Mouse (Mus musculus) MEL (cell line): ENCODE results near the gene Ccdc187.

Source experiments
- CHD2 ChIP-seq: IDR thresholded peaks from 2 replicates; pipeline ENCODE4 v1.6.1; 2011; ENCODE audit warnings: low read length, improper control_type of control experiment
- CTCF ChIP-seq, 3 experiments: IDR thresholded peaks in 2 of 3; conservative IDR thresholded peaks in 1 of 3; 2 replicates each; pipeline ENCODE4 v1.5.1; 2011 to 2012; ENCODE audit warnings: low read length in 3 of 3, low read depth in 2 of 3, mild to moderate bottlenecking in 2 of 3, improper control_type of control experiment in 1 of 3, inconsistent platforms in 1 of 3, mixed read lengths in 1 of 3, moderate library complexity in 1 of 3; ENCODE audit not compliant: control insufficient read depth in 1 of 3, insufficient read depth in 1 of 3, poor library complexity in 1 of 3, severe bottlenecking in 1 of 3
- EP300 ChIP-seq, 2 experiments: IDR thresholded peaks; 2 replicates each; pipeline ENCODE4 v1.6.1; 2011; ENCODE audit warnings: improper control_type of control experiment in 2 of 2, low read length in 2 of 2, low read depth in 1 of 2, mild to moderate bottlenecking in 1 of 2
- GABPA ChIP-seq: IDR thresholded peaks from 2 replicates; pipeline ENCODE4 v1.6.1; 2012; ENCODE audit warnings: low read depth, mild to moderate bottlenecking, inconsistent platforms, low read length, improper control_type of control experiment, moderate library complexity
- GATA1 ChIP-seq: IDR thresholded peaks from 2 replicates; pipeline ENCODE4 v1.6.1; 2011; ENCODE audit warnings: low read depth, low read length, improper control_type of control experiment
- HCFC1 ChIP-seq: IDR thresholded peaks from 2 replicates; pipeline ENCODE4 v1.6.1; 2012; ENCODE audit warnings: low read depth, mild to moderate bottlenecking, inconsistent platforms, low read length, improper control_type of control experiment, moderate library complexity
- KAT2A ChIP-seq: conservative IDR thresholded peaks from 2 replicates; pipeline ENCODE4 v1.6.1; 2012; ENCODE audit warnings: low read depth, low read length, improper control_type of control experiment, inconsistent platforms
- MAZ ChIP-seq: IDR thresholded peaks from 2 replicates; pipeline ENCODE4 v1.6.1; 2012; ENCODE audit warnings: low read depth, mild to moderate bottlenecking, inconsistent platforms, low read length, improper control_type of control experiment
- POLR2A ChIP-seq, 2 experiments: IDR thresholded peaks; 2 replicates each; pipeline ENCODE4 v1.6.1; 2011 to 2012; ENCODE audit warnings: low read length in 2 of 2, mild to moderate bottlenecking in 2 of 2, control low read depth in 1 of 2, improper control_type of control experiment in 1 of 2, low read depth in 1 of 2, moderate library complexity in 1 of 2; ENCODE audit not compliant: control insufficient read depth in 1 of 2, insufficient read depth in 1 of 2, poor library complexity in 1 of 2
- POLR2AphosphoS5 ChIP-seq: IDR thresholded peaks from 2 replicates; pipeline ENCODE4 v1.6.1; 2012; ENCODE audit warnings: low read depth, borderline replicate concordance, mild to moderate bottlenecking, inconsistent platforms, low read length, moderate library complexity, mixed read lengths
- TAL1 ChIP-seq: IDR thresholded peaks from 2 replicates; pipeline ENCODE4 v1.6.1; 2012; ENCODE audit warnings: mild to moderate bottlenecking, inconsistent platforms, low read length, moderate library complexity, mixed read lengths
- USF2 ChIP-seq, 2 experiments: IDR thresholded peaks; 2 replicates each; pipeline ENCODE4 v1.6.1; 2011 to 2012; ENCODE audit warnings: improper control_type of control experiment in 2 of 2, low read length in 2 of 2, borderline replicate concordance in 1 of 2, inconsistent platforms in 1 of 2, low read depth in 1 of 2, mild to moderate bottlenecking in 1 of 2; ENCODE audit not compliant: insufficient read depth in 1 of 2
- ZKSCAN1 ChIP-seq: IDR thresholded peaks from 2 replicates; pipeline ENCODE4 v1.6.1; 2012; ENCODE audit warnings: low read depth, mild to moderate bottlenecking, inconsistent platforms, low read length, improper control_type of control experiment, moderate library complexity

DNA sequence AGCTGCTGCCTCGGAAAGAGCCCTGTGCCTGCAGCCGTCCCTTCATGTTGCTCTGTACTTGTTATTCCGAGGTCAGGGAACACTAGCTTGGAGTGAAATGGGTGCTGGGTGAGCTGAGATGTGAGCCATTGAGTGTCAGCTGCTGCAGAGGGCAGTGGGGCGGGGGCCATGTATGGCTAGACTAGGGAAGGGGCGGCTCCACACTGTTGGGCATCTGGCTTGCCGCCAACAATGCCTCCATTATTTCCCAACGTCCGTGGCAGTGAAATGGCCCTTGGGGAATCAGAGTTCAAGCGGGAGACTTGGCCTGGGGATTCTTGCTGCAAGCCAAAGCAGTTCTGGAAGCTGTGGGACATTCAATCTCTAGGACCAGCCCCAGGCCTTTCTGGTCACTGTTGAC, 86.8 kb downstream of the Ccdc187 start:
- no peak for TF ChIP-seq CTCF (IDR thresholded peaks at IDR 0.05 in 2 of 3, conservative IDR thresholded peaks at IDR 0.05 in 1 of 3; ENCODE audit: control insufficient read depth in 1 of 3, insufficient read depth in 1 of 3, low read depth in 2 of 3, low read length in 3 of 3, poor library complexity in 1 of 3, severe bottlenecking in 1 of 3)
- no peak for TF ChIP-seq POLR2AphosphoS5
- no peak for TF ChIP-seq TAL1
- no peak for TF ChIP-seq EP300 (IDR thresholded peaks at IDR 0.05; ENCODE audit: low read depth in 1 of 2, low read length in 2 of 2)
- no peak for TF ChIP-seq GABPA
- no peak for TF ChIP-seq POLR2A (IDR thresholded peaks at IDR 0.05; ENCODE audit: control insufficient read depth in 1 of 2, insufficient read depth in 1 of 2, low read depth in 1 of 2, low read length in 2 of 2, poor library complexity in 1 of 2)
- TF ChIP-seq HCFC1 = no peak
- TF ChIP-seq CHD2 = no peak
- TF ChIP-seq GATA1 = no peak
- TF ChIP-seq USF2 (IDR thresholded peaks at IDR 0.05; ENCODE audit: borderline replicate concordance in 1 of 2, insufficient read depth in 1 of 2, low read depth in 1 of 2, low read length in 2 of 2) = no peak
- TF ChIP-seq KAT2A = no peak
- no peak for TF ChIP-seq MAZ
- TF ChIP-seq ZKSCAN1 = no peak
